Mouse (Mus musculus) testis, postnatal 10 days (tissue): Measurements from ENCODE around the gene Eif2ak4.

ENCODE experiments used
- DNase-seq: peaks from one replicate; pipeline ENCODE4 v3.0.0; 2021; ENCODE audit warnings: low spot score

The Eif2ak4 gene

GRCm38 (mm10) chr2:118509688-118510446 is 121.4 kb downstream of the Eif2ak4 start:
- peak; percentile 32 for DNase-seq

- peak; percentile 94 for DNase-seq
Observed at GRCm38 (mm10) chr2:118510447-118511310, 122.3 kb downstream of the Eif2ak4 start.

- peak; percentile 37 for DNase-seq
Observed at GRCm38 (mm10) chr2:118511779-118512417, 123.5 kb downstream of the Eif2ak4 start.

DNA sequence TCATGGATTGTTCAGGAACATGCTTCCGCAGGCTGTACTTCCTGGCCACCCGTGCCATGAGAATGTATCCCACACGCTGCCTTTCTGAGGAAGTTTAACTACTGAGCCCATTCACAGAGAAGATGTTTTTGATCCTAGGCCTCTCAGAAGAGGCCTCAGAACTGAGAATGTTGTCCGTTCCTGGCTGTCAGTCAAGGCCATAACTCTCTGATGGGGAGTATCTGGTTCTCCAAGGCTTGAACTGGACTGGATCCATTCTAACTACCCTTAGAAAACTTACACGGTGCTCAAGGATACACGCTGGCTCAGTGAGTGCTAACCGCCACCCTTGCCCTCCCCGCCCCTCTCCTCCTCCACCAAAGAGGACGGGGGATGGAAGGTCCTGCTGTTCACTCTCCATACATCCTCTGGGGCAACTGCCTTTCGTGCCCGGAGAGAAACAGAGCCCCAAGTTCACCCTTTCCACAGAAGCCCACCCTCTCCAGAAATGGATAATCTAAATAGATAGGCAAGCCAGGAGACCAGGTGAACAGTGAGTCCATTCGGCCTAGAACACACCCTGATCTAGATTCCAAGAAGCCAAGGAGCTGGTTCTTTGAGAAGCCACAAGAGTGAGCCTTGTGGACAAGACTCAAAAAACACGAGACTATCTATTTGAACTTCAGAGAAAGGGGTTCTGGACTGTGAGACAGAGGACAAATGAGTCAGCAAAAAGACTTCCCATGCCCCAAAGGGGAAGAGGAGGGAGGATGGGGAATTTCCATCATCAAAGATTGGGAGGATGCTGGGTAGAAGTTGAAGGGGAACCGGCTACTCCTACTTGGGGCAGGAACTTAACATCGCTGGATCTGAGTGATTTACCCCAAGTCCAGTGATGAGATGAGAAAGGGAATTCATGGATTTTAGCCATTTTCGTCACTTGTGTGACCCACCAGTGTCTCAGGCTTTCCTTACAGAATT is 124.3 kb downstream of the Eif2ak4 start:
- DNase-seq: no peak

DNA sequence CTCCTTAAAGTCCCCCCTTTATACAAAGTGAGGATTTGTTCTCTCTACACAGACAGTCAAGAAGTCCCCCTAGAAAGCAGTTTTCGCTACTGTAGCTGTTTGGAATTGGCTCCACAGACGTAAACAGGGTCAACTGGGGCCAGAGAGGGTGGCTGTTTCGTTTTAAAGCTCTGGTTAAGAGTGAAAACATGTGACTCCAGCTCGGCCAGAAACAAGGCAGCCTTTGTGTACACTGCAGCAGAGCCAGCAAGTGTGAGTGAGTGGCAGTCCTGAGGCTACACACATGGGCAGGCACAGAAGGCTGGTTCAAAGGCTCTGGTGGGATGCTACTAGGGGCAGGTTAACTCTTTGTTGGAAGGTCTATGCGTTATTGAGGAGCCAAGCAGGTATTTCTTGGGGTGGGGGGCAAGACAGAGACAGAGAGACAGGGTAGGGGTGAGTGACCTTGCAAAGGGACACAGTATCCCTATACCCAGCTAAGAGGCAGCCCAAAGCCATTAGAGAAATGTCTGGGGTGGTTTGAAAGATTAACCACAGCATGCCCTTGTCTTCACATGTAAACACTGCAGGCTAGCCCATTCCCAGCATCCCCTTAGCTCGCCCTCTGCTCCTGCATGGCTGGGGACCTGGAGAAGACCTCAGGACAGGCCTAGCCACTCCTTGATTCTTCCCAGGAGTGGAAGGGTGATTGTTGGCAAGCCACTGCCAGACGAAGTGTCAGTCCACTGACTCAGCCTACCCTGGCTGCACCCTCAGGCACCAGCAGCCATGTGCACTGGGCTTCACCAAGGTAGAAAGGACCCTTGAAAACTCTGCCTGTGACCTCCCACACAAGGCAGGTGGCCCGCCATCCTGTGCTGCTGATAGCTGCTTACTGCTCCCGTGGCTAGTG is 131.9 kb downstream of the Eif2ak4 start:
- DNase-seq: peak; percentile 66

DNA sequence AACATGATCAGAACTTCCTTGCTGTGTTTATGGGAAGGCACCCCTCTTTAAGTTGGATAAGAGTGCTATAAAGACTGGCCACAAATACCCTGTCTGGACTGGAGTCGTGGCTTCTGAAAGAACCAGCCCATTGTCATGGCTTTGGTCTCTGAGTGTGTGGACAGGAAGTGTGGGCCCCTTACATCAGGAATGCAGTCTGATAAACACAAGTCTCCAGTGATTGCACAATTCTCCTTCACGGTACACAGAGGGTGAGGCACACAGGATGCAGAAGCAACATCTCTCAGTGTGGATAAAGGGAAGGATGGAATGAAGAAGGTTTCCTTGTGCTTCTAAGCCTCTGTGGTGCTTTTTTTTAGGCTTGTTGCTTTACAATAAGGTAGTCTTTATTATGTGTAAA is 133.8 kb downstream of the Eif2ak4 start:
- DNase-seq: no peak

- no peak for DNase-seq
Observed at GRCm38 (mm10) chr2:118523163-118523730, 134.8 kb downstream of the Eif2ak4 start.

- no peak for DNase-seq
Observed at GRCm38 (mm10) chr2:118524811-118525210, 136.4 kb downstream of the Eif2ak4 start.
